Mouse (Mus musculus) mesoderm, embryonic 11.5 days (tissue): ENCODE measurements at regions not wholly inside any gene's neighbourhood (a gene's known extent, or its start where the extent isn't known, plus 50 kb on each side); places are given as distances from the start of the nearest gene placed in this dataset.
"Not testable (repeated sequence)": the region's sequence is repeated elsewhere in the genome, so short reads cannot be mapped to it uniquely, and the experiment has no call there.

ENCODE experiments used
- DNase-seq: peaks from one replicate; pipeline ENCODE4 v3.0.0-alpha.2; 2012; ENCODE audit warnings: low read depth, low spot score

DNA sequence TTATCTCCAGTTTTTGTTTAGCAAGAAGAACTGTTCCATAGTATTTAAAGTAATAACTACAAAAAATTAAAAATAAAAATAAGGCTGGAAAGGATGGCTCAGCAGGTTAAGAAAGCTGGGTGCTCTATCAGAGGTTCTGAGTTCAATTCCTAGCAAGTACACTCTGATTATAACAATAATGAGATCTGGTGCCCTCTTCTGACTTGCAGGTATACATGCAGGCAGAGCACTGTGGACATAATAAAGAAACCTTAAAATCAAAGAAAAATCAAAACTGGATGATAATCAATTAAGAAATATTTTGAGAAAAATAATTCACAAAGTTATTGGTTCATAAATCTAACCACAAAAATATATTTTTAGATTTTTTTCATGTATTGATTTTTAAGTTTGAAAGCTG lies 346.7 kb upstream of the Cdh8 start:
- no peak for DNase-seq

DNA sequence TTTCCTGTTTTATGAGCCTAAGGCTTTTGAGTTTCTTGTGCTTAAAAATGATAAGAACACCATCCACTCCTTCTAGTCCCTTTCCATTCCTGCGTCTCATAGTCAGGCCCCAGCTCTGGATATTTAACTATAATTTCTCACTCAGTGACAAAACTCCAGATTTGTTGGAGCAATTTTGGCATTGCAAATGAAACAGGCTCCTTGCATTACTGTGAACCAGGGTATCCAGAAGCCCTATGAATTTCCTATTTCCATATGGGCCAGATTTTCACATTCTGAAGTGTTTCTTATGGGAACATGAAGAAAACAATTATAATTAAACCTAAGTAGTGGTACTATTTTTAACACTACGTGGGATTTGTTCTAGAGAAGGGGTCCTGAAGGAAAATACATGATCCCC lies 319.9 kb upstream of the Cdh8 start:
- no peak for DNase-seq

DNA sequence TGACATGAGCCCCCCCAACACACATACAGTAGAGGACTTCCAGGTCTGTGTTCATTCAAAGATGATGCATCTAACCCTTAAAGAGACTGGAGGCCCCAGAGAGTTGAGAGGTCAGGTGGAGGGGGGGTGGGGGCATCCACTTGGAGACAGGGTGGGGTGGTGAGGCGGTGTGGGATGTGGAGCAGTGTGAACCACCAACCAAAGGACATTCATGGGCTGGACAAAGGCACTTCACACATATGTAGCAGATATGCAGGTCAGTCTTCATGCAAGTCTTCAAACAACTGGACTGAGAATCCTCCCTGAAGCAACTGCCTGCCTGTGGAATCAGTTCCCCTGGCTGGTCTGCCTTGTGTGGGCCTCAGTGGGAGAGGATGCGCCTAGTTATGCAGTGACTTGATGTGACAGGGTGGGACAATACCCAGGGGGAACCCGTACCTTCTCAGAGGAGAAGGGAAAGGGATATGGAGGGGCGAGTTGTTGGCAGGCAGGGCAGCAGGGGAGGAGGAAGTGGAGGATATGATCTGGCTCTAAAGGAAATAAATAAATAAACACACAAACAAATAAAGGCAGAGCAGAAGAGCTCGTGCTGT lies 308.5 kb upstream of the Cdh8 start:
- no peak for DNase-seq

DNA sequence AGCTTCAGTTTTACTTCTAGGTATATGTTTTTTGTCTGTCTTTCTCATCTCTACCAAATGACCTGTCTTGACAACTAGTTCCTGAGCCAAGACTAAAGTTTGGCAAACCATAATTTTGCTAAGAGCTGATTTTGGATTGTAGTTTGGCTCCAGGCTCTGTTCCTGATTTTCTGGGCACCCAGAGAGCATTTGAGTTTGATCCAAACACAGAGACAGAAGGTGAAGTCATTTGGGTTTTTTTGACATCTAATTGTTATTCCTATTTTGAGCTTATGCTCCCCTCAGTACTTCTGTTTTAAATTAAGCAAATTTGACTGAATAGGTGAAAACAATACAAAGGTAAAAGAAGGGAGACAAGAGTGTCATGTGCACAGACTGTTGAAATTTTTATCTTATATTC lies 302.7 kb upstream of the Cdh8 start:
- DNase-seq = no peak

DNA sequence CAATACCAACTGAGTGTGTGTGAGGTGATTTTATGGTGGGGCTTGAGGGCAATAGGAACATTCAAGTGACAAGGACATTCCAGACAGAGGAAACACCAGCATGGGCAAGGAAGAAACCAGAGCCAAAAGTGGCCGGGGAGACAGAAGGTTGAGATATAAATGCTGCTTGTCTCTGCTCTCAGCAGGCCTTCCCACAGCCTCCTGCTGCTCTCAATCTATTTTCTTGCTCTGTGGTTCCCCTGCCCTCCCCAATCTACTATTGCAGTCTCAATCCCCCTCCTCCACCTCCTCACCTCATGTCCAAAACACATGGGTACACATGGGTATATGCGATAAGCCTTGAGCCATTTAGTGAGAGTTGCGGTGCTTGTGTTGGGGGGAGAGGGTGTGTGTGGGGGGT lies 265.4 kb upstream of the Cdh8 start:
- DNase-seq = no peak

DNA sequence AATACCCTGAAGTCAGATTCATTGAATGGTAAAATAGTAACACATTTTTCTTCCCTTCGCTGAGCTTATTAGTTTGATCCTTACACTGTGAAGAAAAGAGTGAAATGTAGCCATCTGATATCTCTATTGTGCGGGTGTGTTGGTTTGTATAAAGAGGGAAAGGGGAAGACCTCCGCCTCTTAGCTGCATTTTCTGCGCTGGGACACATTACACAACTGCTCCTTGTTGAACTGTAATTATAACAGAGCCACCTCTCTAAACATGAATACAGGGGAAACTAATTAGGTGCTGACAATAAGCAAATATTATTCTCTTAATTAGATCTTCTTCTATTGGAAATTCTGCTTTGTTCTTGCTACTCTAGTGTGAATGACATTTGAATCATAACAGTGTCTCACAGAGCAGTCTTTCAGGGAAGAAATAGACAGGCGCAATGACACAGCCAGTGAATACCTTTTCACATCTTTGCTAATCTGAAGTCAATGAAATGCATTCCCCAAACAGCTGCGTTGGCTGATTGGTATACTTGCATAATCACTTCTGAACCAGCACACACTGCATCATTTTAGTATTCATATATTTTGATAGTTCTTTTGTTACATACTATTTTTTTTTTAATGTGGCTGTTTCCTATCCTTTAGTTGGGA lies 263.1 kb upstream of the Cdh8 start:
- DNase-seq = not testable (repeated sequence)

DNA sequence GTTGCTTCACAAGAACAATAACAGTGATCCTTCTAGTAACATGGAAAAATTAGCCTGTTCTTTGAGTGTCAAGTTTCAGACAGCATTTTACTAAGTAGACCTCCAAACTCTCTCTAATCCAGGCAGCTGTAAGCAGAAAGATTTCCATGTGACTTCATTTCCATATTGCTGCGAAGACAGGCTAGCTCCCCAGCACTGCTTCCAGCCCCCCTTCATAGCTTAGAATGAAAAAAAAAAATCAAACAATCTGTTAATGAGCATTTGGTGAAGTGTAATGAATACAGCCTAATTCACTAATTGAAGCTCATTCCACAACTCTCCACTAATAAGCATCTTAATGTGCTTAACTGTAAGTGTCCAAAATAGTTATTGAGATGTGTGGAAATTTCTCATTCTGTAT lies 251.4 kb upstream of the Cdh8 start:
- not testable (repeated sequence) for DNase-seq

DNA sequence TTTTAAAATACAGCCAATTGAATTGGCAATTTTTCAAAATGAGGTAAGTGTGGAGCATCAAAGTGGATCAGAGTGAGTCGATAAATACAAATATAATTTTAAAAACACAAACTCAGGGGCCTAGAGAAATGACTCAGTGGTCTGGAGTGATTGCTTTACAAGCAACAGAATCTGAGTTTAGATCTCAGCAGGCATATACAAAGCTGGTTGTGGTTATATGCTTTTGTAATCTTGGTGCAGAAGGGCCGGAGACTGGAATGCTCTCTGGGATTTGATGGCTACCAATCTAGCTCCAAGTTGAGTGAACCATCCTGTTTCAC lies 235.0 kb upstream of the Cdh8 start:
- DNase-seq = no peak

DNA sequence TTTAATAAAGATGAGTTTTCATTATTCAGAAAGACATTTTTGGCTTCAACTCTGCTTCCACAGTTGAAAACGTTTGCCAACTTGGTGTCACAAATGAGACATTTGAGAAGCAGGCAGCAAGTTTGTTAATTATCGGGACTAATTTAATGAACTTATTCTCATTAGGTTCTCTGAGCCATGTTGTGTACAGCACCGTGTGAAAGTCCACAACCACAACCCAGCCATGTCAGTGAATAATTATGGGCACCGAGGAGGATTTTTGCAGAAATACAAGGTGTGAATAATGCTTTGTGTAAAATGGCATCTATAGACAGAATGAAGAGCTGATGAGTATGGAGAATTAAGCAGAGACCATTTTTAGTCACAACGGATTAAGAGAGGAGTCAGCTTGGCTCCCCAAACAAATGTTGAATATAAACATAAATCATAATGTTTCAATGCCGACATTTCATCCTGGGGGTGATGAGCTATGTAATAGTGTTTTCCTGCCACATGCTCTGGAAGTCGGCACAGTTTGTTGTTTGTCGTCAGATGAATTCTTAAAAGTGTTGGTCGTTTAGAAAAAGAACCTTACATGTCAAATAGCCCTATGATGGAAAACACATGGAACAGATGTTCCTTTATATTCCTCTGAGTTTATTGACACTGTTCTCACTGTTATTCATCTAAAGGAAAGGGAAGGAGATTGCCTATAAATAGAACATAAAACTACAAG lies 234.5 kb upstream of the Cdh8 start:
- DNase-seq = no peak

DNA sequence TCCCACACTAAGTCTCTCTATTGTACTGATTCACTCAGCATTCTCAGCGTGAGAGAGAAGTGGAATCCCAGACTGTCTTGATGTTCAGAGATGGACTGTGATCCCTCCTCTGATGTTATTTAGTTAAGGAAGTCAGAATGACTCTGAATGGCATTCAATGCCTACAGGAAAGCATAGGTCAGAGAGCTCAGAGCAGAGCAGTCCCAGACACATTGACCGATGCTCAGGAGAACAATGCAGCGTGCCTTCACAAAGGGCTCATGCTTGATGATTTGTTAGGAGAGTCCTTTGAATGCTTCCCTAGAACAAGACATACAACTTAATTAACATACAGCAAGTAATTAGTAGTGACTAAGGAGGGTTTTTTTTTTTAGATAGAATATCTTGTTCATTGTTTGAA lies 224.3 kb upstream of the Cdh8 start:
- peak; percentile 29 for DNase-seq

DNA sequence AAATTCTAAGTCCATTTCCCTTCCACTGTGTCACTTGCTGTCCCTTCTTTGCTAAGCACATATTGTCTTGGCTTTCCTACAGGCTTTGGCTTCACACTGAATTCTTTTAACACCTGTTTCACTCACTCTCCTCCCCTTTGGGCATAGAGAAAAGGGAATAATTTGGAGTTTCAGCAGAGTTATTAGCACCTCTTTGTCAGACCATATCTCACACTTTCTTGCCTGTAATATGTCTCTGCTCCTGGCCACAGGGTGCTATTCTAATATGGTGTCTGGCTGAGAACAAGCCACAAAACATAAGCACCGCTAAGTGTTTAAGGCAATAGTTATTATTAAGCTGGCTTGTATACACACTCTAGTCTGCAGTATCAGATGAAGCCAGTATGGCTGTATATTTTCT lies 214.7 kb upstream of the Cdh8 start:
- not testable (repeated sequence) for DNase-seq

DNA sequence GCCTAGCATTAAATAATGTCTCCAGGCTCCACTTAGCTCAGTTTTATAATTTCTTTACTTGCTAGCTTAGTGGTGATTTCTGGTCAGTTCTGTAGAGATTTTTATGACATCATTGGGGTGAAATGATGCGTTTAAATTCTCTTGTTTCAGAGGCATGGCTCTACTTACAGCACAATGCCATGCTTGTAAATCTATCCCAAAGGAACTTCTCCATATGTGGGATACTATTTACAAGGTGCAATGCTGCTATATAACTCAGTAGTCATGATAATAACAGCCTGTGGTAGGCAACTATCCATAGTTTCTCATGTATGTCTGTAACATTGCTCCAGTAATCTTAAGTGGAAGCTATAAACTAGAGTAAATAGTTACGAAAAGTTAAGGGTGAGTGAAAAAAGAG lies 205.4 kb upstream of the Cdh8 start:
- DNase-seq = no peak

DNA sequence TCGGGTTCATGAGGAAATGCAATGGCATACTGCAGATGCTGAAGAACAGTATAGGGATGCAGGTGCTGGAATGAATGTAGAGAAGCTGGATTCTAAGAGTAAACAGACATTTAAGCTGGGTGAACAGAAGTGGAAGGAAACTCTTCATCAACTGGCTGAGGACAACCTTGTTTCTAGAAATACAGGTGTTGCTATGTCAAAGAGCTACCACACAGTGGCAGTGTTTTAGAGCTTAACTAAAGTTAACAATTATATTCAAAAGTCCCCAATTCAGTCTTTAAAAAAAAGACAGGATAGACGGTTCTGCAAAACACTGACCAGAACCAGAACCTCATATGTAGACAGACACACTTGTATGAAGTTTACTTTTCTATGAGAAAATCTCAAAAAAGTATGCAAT lies 188.1 kb upstream of the Cdh8 start:
- DNase-seq = not testable (repeated sequence)

DNA sequence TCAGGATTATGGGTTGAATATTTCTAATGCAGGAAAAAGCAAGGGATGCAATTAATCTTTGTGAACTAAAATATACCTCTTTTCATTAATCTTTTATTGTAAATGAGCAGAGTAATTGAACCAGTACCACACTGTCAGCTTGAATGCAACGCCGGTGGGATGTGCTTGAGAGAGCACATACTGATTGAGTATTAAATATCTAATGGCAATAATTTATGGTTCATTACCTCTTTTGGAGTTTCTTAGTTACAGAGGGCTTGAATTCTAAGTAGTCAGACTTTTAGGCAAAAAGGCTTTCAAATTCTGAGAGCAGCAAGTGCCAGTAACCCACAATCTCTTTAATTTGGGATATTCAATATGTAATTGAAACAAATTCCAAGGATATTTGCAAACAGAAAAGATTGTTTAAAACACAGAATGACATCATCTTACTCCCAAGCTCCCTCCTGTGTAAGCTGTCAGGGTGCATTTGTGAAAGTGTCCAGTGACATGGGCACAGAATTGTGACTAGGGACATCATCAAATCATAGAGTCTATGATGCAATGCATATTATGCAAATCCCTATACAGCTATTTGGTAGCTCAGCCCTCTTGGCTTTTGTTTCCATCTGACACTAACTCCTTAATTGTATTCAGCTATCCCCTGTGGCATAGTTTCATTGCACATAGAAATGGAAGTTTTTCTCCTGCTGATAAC lies 175.2 kb upstream of the Cdh8 start:
- DNase-seq = no peak

DNA sequence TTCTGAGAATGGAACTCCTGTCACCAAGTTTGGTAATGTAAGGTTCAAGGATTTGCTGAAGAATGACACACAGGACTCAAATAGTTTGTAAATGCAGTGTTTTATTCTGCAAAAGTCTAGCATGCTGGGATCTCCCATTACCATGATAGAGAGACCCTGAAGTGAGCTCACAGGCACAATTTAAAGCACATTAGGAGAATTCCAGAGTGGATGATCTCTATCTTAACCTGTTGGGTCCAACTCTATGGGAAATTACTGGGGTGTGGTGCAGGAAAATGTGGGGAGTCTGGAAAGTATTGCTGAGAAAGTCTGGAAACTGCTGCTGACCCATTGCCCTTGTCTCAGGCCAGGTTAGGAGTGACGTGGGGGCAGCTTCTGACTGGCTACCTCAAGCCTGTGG lies 127.8 kb upstream of the Cdh8 start:
- DNase-seq = no peak

DNA sequence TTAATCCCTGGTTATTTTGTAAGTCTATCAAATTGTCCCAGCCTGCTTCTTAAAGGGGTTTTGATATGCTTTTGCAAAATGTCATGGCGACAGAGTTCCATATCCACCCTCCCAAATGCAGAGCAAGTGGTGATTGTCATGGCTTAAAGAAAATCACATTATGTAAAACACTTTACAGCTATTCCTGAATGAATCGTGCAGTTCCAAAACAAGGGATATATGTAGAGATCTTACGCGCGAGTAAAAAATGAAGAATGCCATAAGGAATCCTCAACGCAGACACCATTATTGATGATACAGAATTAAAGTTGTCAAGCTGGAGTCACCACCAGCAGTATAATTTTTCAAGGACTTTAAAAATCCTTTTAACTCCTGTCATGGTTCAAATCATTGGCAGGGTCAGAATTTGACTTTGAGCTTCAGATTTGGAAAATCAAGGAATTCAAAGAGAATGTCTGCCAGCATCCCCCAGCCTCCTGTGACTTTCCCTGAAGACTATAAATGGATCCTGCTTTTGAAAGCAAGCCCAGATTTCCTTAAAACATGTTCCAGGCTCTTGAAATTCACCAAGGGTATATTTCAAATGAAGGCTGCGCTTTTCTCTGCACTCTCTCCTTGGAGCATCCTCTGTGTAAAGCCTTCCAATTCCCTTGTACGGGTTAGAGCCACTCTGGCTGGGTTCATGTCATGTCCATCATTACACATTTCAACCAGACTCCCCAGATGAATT lies 116.6 kb upstream of the Cdh8 start:
- DNase-seq = no peak

DNA sequence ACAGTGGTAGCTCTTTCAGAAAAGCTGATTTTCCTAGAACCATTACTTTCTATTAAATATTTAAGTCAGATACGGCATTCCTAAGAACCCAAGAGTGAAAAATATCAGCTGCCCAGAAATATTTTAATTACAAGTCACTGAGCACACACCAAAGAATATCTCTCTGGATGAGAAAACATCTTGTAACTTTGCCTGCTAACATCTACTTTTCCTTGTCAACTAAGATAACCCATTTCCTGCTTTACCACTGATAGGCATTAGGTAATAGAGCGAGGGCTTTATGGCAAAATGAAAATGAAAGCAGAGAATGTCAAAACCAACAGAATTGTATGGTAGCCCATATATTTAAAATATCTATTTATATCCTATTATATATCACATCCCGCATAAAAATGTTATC lies 85.8 kb upstream of the Cdh8 start:
- no peak for DNase-seq
